Mouse (Mus musculus) erythroblast, embryonic 14.5 days (primary cell): ENCODE data around the gene Chd2. TPM values are rescaled to one million over a fixed set of nuclear protein-coding genes. Genes with fewer than 3 reads are reported as not detected.
A peak's percentile ranks its signal among the peaks of the same experiment; 100 is the strongest.

Source experiments
- H3K27me3 ChIP-seq: 2 replicates; pipeline ENCODE4 v1.6.1; 2012; ENCODE audit warnings: inconsistent platforms; ENCODE audit not compliant: control insufficient read depth
- H3K36me3 ChIP-seq: 2 replicates; pipeline ENCODE4 v1.6.1; 2012; ENCODE audit warnings: mild to moderate bottlenecking, inconsistent platforms; ENCODE audit not compliant: control insufficient read depth
- H3K4me1 ChIP-seq: 2 replicates; pipeline ENCODE4 v1.6.1; 2012; ENCODE audit warnings: inconsistent platforms; ENCODE audit not compliant: control insufficient read depth
- H3K4me3 ChIP-seq: replicated peaks from 2 replicates; pipeline ENCODE3; 2012; ENCODE audit warnings: moderate library complexity, mild to moderate bottlenecking, inconsistent platforms
- H3K9me3 ChIP-seq: 2 replicates; pipeline ENCODE4 v1.6.1; 2012; ENCODE audit warnings: low read length, inconsistent platforms, mixed read lengths; ENCODE audit not compliant: control insufficient read depth
- GATA1 ChIP-seq: IDR thresholded peaks from 2 replicates; pipeline ENCODE4 v1.6.1; 2012; ENCODE audit warnings: low read length, inconsistent platforms, mixed read lengths
- TAL1 ChIP-seq: IDR thresholded peaks from 3 replicates; pipeline ENCODE4 v1.6.1; 2012; ENCODE audit warnings: low read length, inconsistent platforms, mixed read lengths
- polyA plus RNA-seq: library from polyadenylated mRNA; stranded (reverse); fragments of >175 nt; gene quantifications from 2 replicates; pipeline ENCODE4 v1.2.3, GENCODE M21; 2012

Chd2 gene
- polyA plus RNA-seq, 1 experiment, result 7.1 TPM

DNA sequence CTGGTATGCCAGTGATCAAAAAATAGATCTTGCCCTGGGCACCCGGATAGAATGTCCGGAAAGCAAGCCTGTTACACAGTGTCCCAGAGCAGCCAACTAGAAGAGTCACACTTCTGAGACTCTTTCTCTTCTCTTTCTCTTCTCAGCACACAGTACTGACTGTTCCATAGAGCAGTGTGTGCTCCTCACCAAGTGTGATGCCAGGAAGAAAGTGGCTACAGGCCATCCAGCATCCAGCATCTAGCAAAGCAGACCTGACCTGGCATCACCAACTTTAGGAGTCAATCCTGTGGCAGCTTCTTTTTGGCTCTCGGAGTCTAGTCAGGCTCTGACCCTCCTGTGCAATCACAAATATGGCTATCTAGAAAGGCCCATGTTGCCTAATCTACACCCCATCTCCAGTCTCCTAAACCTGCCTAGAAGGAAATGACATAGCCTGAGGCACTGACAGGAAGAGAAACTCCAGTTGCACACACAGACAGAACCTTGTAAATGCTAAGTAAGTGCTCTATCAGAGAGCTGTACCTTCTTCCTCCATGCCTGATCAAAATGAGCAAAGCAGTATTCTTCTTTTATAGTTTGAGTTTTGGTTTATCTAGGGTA, 27.3 kb upstream of the Chd2 start:
- peaks cover 2% of the 10 kb centered on the region for H3K9me3 ChIP-seq
- H3K27me3 ChIP-seq, result peaks cover 21% of the 10 kb centered on the region
- H3K4me1 ChIP-seq, result peaks cover 1% of the 10 kb centered on the region; the same call in 1 of the 2 replicates
- H3K4me3 ChIP-seq, result no peak overlapping the region
- TF ChIP-seq GATA1 (no peak), TAL1 (no peak)
- no peaks in the 10 kb centered on the region for H3K36me3 ChIP-seq

DNA sequence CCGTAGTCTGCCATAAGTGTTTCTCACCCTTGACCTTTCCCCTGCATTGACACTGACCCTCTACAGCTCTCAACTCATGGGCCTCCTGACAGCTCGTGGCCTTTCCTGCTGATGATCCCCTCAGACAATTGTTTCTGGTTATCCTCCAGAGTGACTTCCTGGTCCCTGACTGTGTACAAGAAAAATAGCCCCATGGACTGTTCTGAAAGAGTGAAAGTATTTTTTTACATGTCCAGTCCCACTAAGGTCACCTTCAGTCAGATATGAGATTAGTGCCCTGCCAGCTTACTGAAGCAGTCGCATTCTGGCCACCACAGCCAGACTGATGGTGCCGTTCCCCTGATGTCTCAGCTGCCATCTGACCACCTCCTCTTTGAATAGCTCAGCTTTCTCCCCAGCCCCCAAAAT, 26.1 kb upstream of the Chd2 start:
- H3K4me3 ChIP-seq, result no peak overlapping the region
- peaks cover 2% of the 10 kb centered on the region for H3K9me3 ChIP-seq

DNA sequence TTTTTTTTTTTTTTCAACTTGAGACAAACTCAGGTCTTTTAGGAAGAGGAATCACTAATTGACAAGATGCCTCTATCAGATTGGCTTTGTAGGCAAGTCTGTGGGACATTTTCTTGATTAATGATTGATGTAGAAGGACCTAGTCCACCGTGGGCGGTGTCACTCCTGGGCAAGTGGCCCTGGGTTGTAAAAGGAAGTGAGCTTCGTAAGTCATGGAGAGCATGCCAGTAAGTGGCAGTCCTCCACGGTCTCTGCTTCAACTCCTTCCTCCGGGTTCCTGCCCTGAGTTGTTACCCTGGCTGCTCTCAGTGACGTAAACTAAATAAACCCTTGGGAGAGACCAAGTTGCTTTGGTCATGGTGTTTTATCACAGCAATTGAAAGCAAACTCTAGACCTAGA, 22.5 kb upstream of the Chd2 start:
- H3K4me3 ChIP-seq, result no peak overlapping the region
- H3K36me3 ChIP-seq, result no peaks in the 10 kb centered on the region
- peaks cover 2% of the 10 kb centered on the region for H3K9me3 ChIP-seq
- peaks cover 7% of the 10 kb centered on the region for H3K27me3 ChIP-seq
- peaks cover 28% of the 10 kb centered on the region for H3K4me1 ChIP-seq
- TF ChIP-seq TAL1, result no peak
- no peak for TF ChIP-seq GATA1

More for the DNA sequence above, 26.1 kb upstream of the Chd2 start:
- Histone ChIP-seq H3K27me3 (peaks cover 18% of the 10 kb centered on the region), H3K36me3 (no peaks in the 10 kb centered on the region), H3K4me1 (peaks cover 1% of the 10 kb centered on the region; the same call in 1 of the 2 replicates)
- no peak for TF ChIP-seq GATA1
- TF ChIP-seq TAL1, result no peak

- no peak overlapping the region for H3K4me3 ChIP-seq
- peaks cover 7% of the 10 kb centered on the region for H3K27me3 ChIP-seq
Measured at GRCm38 (mm10) chr7:73561492-73562055, 19.9 kb upstream of the Chd2 start.

GRCm38 (mm10) chr7:73560811-73561210, 19.2 kb upstream of the Chd2 start:
- Histone ChIP-seq H3K36me3 (no peaks in the 10 kb centered on the region), H3K4me1 (peaks cover 30% of the 10 kb centered on the region), H3K27me3 (peaks cover 7% of the 10 kb centered on the region), H3K9me3 (peaks cover 2% of the 10 kb centered on the region), H3K4me3 (no peak overlapping the region)
- no peak for TF ChIP-seq GATA1
- no peak for TF ChIP-seq TAL1

More at GRCm38 (mm10) chr7:73561492-73562055, 19.9 kb upstream of the Chd2 start:
- H3K9me3 ChIP-seq, result peaks cover 2% of the 10 kb centered on the region
- peaks cover 30% of the 10 kb centered on the region for H3K4me1 ChIP-seq
- no peak for TF ChIP-seq TAL1
- TF ChIP-seq GATA1, result no peak
- H3K36me3 ChIP-seq, result no peaks in the 10 kb centered on the region

- H3K4me3 ChIP-seq, result peak overlapping the region; percentile 100
- TF ChIP-seq TAL1 (no peak), GATA1 (no peak)
- H3K27me3 ChIP-seq, result peaks cover 4% of the 10 kb centered on the region
- peaks cover 30% of the 10 kb centered on the region for H3K4me1 ChIP-seq
- H3K9me3 ChIP-seq, result peaks cover 2% of the 10 kb centered on the region
- peaks cover 8% of the 10 kb centered on the region for H3K36me3 ChIP-seq
Measured at GRCm38 (mm10) chr7:73559853-73560190, 18.2 kb upstream of the Chd2 start.

DNA sequence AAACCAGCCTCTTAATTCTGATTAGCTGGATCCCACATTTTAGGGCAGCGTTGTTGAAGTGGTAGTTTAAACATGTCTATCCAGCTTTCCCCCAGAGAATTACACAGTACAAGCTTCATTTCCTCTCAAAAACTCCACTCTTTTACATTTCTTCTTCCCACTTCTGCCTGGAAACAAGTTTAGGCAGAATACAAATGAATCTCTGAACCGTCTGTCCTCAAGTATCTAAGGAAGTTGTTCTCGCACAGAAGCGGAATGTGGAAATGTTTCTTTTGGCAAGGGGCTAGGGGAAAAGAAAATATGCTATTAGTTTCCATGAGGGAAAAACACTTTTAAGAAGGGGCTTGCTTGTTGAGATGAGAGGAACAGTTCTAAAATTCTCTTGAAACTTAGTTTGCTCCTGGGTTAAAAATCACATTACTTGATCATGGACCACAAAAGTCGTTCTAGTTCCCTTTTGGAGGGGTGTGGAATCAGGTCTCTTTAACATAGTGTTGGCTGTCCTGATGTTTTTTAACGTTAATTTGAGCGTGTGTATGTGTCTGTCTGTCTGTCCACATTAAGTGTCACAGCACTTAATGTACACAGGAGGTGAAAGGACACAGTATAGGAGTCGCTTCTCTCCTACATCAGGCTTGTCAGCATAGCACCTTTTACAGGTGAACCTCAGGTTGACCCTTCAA, 17.7 kb upstream of the Chd2 start:
- Histone ChIP-seq H3K4me1 (peaks cover 34% of the 10 kb centered on the region), H3K4me3 (peak overlapping the region; percentile 100), H3K36me3 (peaks cover 13% of the 10 kb centered on the region), H3K9me3 (peaks cover 2% of the 10 kb centered on the region), H3K27me3 (peaks cover 4% of the 10 kb centered on the region)
- no peak for TF ChIP-seq TAL1
- no peak for TF ChIP-seq GATA1

GRCm38 (mm10) chr7:73558293-73559169, 16.9 kb upstream of the Chd2 start:
- Histone ChIP-seq H3K9me3 (no peaks in the 10 kb centered on the region), H3K36me3 (peaks cover 21% of the 10 kb centered on the region), H3K4me1 (peaks cover 40% of the 10 kb centered on the region), H3K27me3 (peaks cover 2% of the 10 kb centered on the region; the same call in 1 of the 2 replicates), H3K4me3 (peak overlapping the region; percentile 100)
- TF ChIP-seq GATA1 (peak; percentile 37), TAL1 (no peak)
